Mouse (Mus musculus) inflammation-experienced regulatory T-cells, adult 16 weeks (primary cell): ENCODE measurements around the gene Olfr1390. TPM values are rescaled to one million over a fixed set of nuclear protein-coding genes. Genes with fewer than 3 reads are reported as not detected.

ENCODE experiments used
- polyA plus RNA-seq: library from polyadenylated mRNA; unstranded; fragments of 100-300 nt; shearing (Covaris generic); gene quantifications from one replicate; pipeline ENCODE4 v1.2.1, GENCODE M21; 2017

Gene Olfr1390
- not detected for polyA plus RNA-seq

DNA sequence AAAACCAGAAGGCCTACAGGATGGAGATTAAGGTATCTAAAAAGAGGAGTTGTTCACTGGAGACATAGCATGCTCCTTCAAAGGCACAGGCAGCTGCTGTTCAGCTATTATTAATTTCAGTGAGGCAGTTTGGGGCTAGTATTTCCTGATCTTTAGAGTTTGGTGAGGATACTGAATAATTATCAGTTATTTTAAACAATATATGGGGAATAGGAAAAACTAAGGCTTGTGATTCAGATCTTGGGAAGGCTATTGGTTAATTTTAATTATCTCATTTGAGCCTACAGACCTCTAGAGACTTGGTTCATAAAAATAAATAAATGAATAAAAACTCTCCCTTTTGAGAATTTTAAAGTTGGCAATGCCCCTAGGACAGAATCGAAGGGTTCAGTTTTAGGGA, at the start of gene Olfr1390:
Olfr1390 (plus strand) TSS at position 301 of the 400 bp plus-strand sequence.

DNA sequence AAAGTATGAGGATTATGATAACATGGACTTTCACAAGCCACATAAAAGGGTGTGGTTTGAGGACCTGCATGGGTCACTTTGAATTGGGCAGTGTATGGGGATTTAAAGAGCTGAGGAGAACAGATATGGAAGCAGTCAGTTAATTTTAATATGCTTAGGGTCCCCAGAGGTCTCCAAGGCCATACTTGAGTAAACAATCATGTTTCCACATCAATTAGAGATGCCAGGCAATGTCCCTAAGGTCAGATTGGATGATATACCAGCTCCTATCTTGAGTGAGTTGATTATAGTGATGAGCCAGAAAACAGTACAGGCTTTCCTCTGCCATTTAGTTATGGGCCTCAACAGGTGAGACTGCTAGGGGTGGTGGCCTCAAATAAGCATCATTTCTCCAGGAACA, 30.5 kb upstream of the Olfr1390 start, which contains the start of gene Olfr10:
Olfr10 (plus strand) TSS at position 301 of the 400 bp plus-strand sequence.

DNA sequence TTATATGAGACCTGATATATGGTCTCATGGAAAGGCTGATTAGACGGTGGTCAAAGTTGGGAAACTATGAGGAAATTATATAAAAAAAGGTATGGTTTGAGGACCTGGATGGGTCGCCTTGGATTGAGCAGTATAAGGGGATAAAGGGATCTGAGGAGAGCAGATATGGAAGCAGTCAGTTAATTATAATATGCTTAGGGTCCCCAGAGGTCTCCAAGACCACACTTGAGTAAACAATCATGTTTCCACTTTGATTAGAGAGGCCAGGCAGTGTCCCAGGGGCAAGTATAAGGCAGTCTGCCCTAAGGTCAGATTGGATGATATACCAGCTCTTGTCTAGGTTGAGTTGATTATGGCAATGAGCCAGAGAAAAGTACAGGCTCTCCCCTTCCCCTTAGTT, 12.5 kb upstream of the Olfr1390 start, which contains the start of gene Olfr1391:
Olfr1391 (plus strand) TSS at position 301 of the 400 bp plus-strand sequence.

Other genes starting within 250 kb of the Olfr1390 start
- gene Olfr1396, start 220.3 kb upstream of the Olfr1390 start, polyA plus RNA-seq = not detected
- not detected for gene Olfr1395, start 192.9 kb upstream of the Olfr1390 start, polyA plus RNA-seq
- not detected for gene Olfr1394, start 180.8 kb upstream of the Olfr1390 start, polyA plus RNA-seq
- 0.16 TPM for gene Btnl9, start 148.0 kb upstream of the Olfr1390 start, polyA plus RNA-seq
- 88.1 TPM for gene Zfp62, start 131.9 kb upstream of the Olfr1390 start, polyA plus RNA-seq
- gene Mgat1, start 91.0 kb upstream of the Olfr1390 start, polyA plus RNA-seq = 123 TPM
- not detected for gene Olfr1393, start 56.9 kb upstream of the Olfr1390 start, polyA plus RNA-seq
- gene Olfr1392, start 49.9 kb upstream of the Olfr1390 start, polyA plus RNA-seq = not detected
- gene Olfr10, start 30.4 kb upstream of the Olfr1390 start, polyA plus RNA-seq = not detected
- not detected for gene Olfr1391, start 12.4 kb upstream of the Olfr1390 start, polyA plus RNA-seq
- not detected for gene Olfr1389, start 87.9 kb downstream of the Olfr1390 start, polyA plus RNA-seq
- 0.10 TPM for gene Olfr1388, start 101.4 kb downstream of the Olfr1390 start, polyA plus RNA-seq
- not detected for gene Olfr1387, start 120.2 kb downstream of the Olfr1390 start, polyA plus RNA-seq
- not detected for gene Olfr1386, start 129.9 kb downstream of the Olfr1390 start, polyA plus RNA-seq
- 0.09 TPM for gene Olfr1385, start 153.9 kb downstream of the Olfr1390 start, polyA plus RNA-seq
- not detected for gene Olfr1384, start 171.5 kb downstream of the Olfr1390 start, polyA plus RNA-seq
- not detected for gene Olfr1383, start 184.5 kb downstream of the Olfr1390 start, polyA plus RNA-seq
- not detected for gene Olfr1382, start 193.1 kb downstream of the Olfr1390 start, polyA plus RNA-seq
- 0.07 TPM for gene Olfr1381, start 208.3 kb downstream of the Olfr1390 start, polyA plus RNA-seq
- not detected for gene Olfr1380, start 221.7 kb downstream of the Olfr1390 start, polyA plus RNA-seq